Mouse (Mus musculus): ENCODE measurements around the gene Abhd5. TPM values are rescaled to one million over a fixed set of nuclear protein-coding genes. Genes with fewer than 3 reads are reported as not detected.

Abhd5 gene
- polyA plus RNA-seq, 1 experiment, result 36.3 TPM

DNA sequence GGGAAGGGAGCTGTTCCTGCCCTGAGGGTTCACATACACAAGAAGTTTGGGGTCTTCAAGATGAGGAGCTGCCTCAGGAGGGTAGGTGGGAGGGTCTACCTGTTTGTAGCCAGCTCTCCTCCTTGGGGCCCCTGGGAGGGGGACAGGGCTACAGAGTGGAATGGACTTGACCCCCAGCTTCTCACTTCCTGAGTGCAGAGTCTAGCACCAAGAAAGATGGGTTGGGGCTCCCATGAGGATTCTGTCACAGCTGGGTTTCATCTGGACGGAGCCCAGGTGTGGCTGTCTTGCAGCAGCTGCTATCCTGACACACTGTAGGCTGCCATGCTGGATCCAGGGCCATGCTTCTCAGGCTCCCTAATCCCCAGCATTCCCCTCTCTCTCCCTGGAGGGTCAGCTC, 78.3 kb downstream of the Abhd5 start:
- Histone ChIP-seq H3K27me3 (replicated peaks; ENCODE audit: control insufficient read depth, insufficient read depth, low read length) (no peaks in the 10 kb centered on the region), H3K27ac (ENCODE audit: insufficient read depth, low read depth, low read length) (no peak overlapping the region), H3K4me1 (ENCODE audit: control insufficient read depth, insufficient read depth, low read length) (no peaks in the 10 kb centered on the region), H3K36me3 (ENCODE audit: control insufficient read depth, insufficient read depth, low read length) (no peaks in the 10 kb centered on the region), H3K4me3 (ENCODE audit: insufficient read depth, low read depth, low read length) (no peak overlapping the region)
- TF ChIP-seq CTCF (conservative IDR thresholded peaks at IDR 0.05; ENCODE audit: insufficient read depth, insufficient read length, low read depth, low read length) (no peak), POLR2A (IDR thresholded peaks at IDR 0.05; ENCODE audit: low read depth, low read length) (no peak)
- no peak for DNase-seq
- 75% methylated on average over 1 of the region's 1 CpGs for WGBS

Other genes with a start within 250 kb of the Abhd5 start
- gene Snrk, start 234.3 kb upstream of the Abhd5 start, polyA plus RNA-seq (2012; rRNA removed), result 49.0 and 58.9 TPM in 2 replicates
- 50.6 and 54.4 TPM in 2 replicates for gene Ano10, start 57.2 kb upstream of the Abhd5 start, polyA plus RNA-seq (2012; rRNA removed)

Data from kidney, adult 2 months (tissue).